ENCODE assay signal across 27 mouse cellular contexts in the genomic region with DNA sequence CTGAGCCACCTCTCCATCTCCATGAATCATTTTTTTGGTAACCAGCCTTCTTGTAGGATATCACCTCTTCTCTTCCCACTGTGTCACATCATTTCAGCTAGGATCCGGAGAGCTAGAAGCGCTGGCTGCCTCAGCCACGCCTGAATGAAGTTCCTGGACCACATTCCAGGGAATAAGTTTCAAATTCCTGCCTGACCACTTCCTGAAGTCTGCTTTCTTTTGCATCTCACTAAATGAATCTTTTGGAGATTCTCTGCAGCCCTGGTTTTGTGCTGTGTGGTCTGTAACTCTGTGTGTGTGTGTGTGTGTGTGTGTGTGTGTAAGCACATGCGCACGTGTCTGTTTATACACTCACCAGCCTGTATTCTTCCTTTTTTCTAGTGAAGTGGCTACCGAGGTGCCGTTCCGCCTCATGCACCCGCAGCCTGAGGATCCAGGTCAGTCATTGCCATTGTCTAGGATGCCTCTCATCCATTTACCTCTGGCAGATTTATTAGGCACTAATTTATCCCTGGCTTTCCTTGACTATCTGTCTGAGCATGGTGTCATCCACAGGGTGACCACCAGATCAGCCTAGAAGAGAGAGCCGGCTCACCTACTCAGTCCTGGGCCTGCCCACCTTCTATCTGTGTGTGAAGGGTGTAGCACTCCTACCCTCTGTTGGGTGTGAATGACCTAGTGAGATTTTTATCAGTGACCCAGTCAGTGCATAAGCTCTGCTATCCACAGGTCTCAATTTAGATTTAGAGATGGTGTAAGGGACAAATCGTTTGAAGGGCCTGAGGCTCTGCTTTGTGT. TPM values are rescaled to one million over a fixed set of nuclear protein-coding genes. Genes with fewer than 3 reads are reported as not detected.
DNase-seq lines count a peak whose midpoint lies in the region; ATAC-seq and TF ChIP-seq lines count a peak whose summit lies in the region.
"Had no signal": no experiment of that assay in that cellular context is flagged by ENCODE, and none has a peak within 500 bp of the region (broad histone marks: within the 10 kb centered on the region; RNA-seq: fewer than 3 reads in every experiment).

No protein-coding gene starts in this region.

- no peaks in the 10 kb centered on the region for H3K27me3 ChIP-seq in kidney, embryonic 16.5 days (ENCODE audit: insufficient read depth, low read length)
- no peaks in the 10 kb centered on the region for H3K27me3 ChIP-seq in C2C12 (ENCODE audit: control insufficient read depth, insufficient read depth, insufficient read length)
- H3K27me3 ChIP-seq: forebrain, embryonic 12.5 days; heart, embryonic 13.5 days; limb, embryonic 15.5 days; lung, embryonic 15.5 days; midbrain, embryonic 15.5 days; neural tube, embryonic 15.5 days had no signal

- H3K36me3 ChIP-seq in kidney, embryonic 16.5 days (ENCODE audit: insufficient read depth, low read length): no peaks in the 10 kb centered on the region
- no peaks in the 10 kb centered on the region for H3K36me3 ChIP-seq in C2C12 (ENCODE audit: control insufficient read depth, insufficient read depth)
- H3K36me3 ChIP-seq: forebrain, embryonic 12.5 days; heart, embryonic 13.5 days; limb, embryonic 15.5 days; lung, embryonic 15.5 days; midbrain, embryonic 15.5 days; neural tube, embryonic 15.5 days had no signal

- no peak overlapping the region for H3K4me2 ChIP-seq in kidney, embryonic 16.5 days (replicated peaks; ENCODE audit: low read depth, low read length)
- H3K4me2 ChIP-seq: forebrain, embryonic 12.5 days; heart, embryonic 13.5 days; limb, embryonic 15.5 days; lung, embryonic 15.5 days; midbrain, embryonic 15.5 days; neural tube, embryonic 15.5 days had no signal

- no peaks in the 10 kb centered on the region for H3K9me3 ChIP-seq in kidney, embryonic 16.5 days (ENCODE audit: low read length)
- H3K9me3 ChIP-seq: forebrain, embryonic 12.5 days; heart, embryonic 13.5 days; limb, embryonic 15.5 days; lung, embryonic 15.5 days; midbrain, embryonic 15.5 days; neural tube, embryonic 15.5 days had no signal

- no peak for DNase-seq in kidney, postnatal 14 days
- DNase-seq in R1 (ENCODE audit: low read depth, low spot score): peak; percentile 17
- peak; percentile 43 to 63 for DNase-seq in natural killer cell, adult 2 months (ENCODE audit: low spot score in 2 of 2)
- DNase-seq in urinary bladder, postnatal 10 days (ENCODE audit: low spot score): no peak
- no peak for DNase-seq in neural tube, embryonic 10.5 days (ENCODE audit: extremely low spot score, low spot score)
- DNase-seq in ovary, adult 18-20 months (ENCODE audit: low spot score): no peak
- DNase-seq: adrenal gland, postnatal 14 days; cerebellum, adult 2 months; cerebellum, postnatal 36 days; heart, adult 18-20 months; heart, postnatal 14 days; layer of hippocampus, adult 9-11 months; left cerebral cortex, postnatal 4 days; lung, postnatal 4 days had no signal

- H3K79me3 ChIP-seq in C2C12 (ENCODE audit: low read depth): no peaks in the 10 kb centered on the region

- no peak overlapping the region for H3K9ac ChIP-seq in kidney, embryonic 16.5 days (replicated peaks; ENCODE audit: low read length)
- H3K9ac ChIP-seq: forebrain, embryonic 12.5 days; heart, embryonic 13.5 days; limb, embryonic 15.5 days; liver, embryonic 14.5 days; lung, embryonic 15.5 days; midbrain, embryonic 15.5 days; neural tube, embryonic 15.5 days had no signal

- H3ac ChIP-seq in C2C12 (ENCODE audit: control insufficient read depth, insufficient read length, low read depth): no peak overlapping the region

- no peaks in the 10 kb centered on the region for H3K79me2 ChIP-seq in C2C12 (ENCODE audit: control insufficient read depth, insufficient read depth)

- peak; percentile 69; the same call in 1 of the 2 replicates for ATAC-seq in kidney, embryonic 16.5 days (ENCODE audit: low FRiP score, low TSS enrichment)
- ATAC-seq: hindbrain, postnatal 0 days; intestine, embryonic 16.5 days; midbrain, embryonic 15.5 days had no signal

- no peak for TF ChIP-seq CTCF in C2C12 (IDR thresholded peaks at IDR 0.05; ENCODE audit: control insufficient read depth, insufficient read depth, insufficient read length)

- whole genome bisulfite sequencing in kidney, embryonic 16.5 days: 29% methylated on average over 11 of the region's 11 CpGs

- peaks cover 5% of the 10 kb centered on the region; the same call in 1 of the 2 replicates for H3K4me1 ChIP-seq in kidney, embryonic 16.5 days (ENCODE audit: insufficient read depth, low read length)
- H3K4me1 ChIP-seq: forebrain, embryonic 12.5 days; heart, embryonic 13.5 days; lung, embryonic 15.5 days; midbrain, embryonic 15.5 days; neural tube, embryonic 15.5 days had no signal

- H3K27ac ChIP-seq in kidney, embryonic 16.5 days (ENCODE audit: low read length): no peak overlapping the region
- H3K27ac ChIP-seq: forebrain, embryonic 12.5 days; heart, embryonic 13.5 days; hindbrain, postnatal 0 days; left cerebral cortex, adult 2 months; limb, embryonic 15.5 days; liver, embryonic 14.5 days; lung, embryonic 15.5 days; midbrain, embryonic 15.5 days; neural tube, embryonic 15.5 days had no signal

- H3K4me3 ChIP-seq in kidney, embryonic 16.5 days (ENCODE audit: low read length): no peak overlapping the region
- H3K4me3 ChIP-seq in C2C12 (ENCODE audit: insufficient read depth, poor library complexity, severe bottlenecking): no peak overlapping the region
- H3K4me3 ChIP-seq: erythroblast, embryonic 14.5 days; forebrain, embryonic 12.5 days; heart, embryonic 13.5 days; left cerebral cortex, adult 2 months; limb, embryonic 15.5 days; lung, embryonic 15.5 days; midbrain, embryonic 15.5 days; neural tube, embryonic 15.5 days had no signal

TF ChIP-seq in C2C12, 6 proteins besides CTCF, POLR2A, EP300 and RAD21:
- TF ChIP-seq MYOD1 (IDR thresholded peaks at IDR 0.05; ENCODE audit: control insufficient read depth, insufficient read length, low read depth) (peak; percentile 6), FOSL1 (IDR thresholded peaks at IDR 0.05; ENCODE audit: insufficient read depth, low read length, poor library complexity, severe bottlenecking) (no peak), MAX (IDR thresholded peaks at IDR 0.05) (peak; percentile 22), USF1 (IDR thresholded peaks at IDR 0.05; ENCODE audit: low read depth) (no peak), MYOG (IDR thresholded peaks at IDR 0.05; ENCODE audit: control insufficient read depth, extremely low read depth, insufficient read length) (no peak)

RNA-seq across cellular contexts. Expression of a gene that starts 12.5 kb away (rescaled TPM):
- 33.8 and 35.3 TPM in 2 replicates for polyA plus RNA-seq in kidney, embryonic 16.5 days (2015; fragmentation: Nextera tagmentation; extraction: Ambion mirVana)
- polyA plus RNA-seq in C2C12 (2012; fragmentation: generic; extraction: Trizol): 20.4 TPM

RNA-seq across cellular contexts. Expression of a gene that starts 37.1 kb away (rescaled TPM):
- polyA plus RNA-seq in kidney, embryonic 16.5 days (2015; fragmentation: Nextera tagmentation; extraction: Ambion mirVana): 1.3 and 2.0 TPM in 2 replicates
- polyA plus RNA-seq in C2C12 (2012; fragmentation: generic; extraction: Trizol): 0.68 TPM
- polyA plus RNA-seq: erythroblast, embryonic 14.5 days had no signal

Comparison
In these comparisons a context has a peak if more than half of its experiments do, and no peak if none do; other contexts are left out.
1. DNase-seq: peak in R1 (single experiment) and natural killer cell, adult 2 months (2 of 2); none in kidney, postnatal 14 days (single experiment), urinary bladder, postnatal 10 days (single experiment), neural tube, embryonic 10.5 days (single experiment) and ovary, adult 18-20 months (single experiment).